Mouse (Mus musculus): ENCODE measurements around the gene Sept9. TPM values are rescaled to one million over a fixed set of nuclear protein-coding genes. Genes with fewer than 3 reads are reported as not detected.

Gene Sept9
- polyA plus RNA-seq, 1 experiment from 2014 or later, result 40.8 TPM

DNA sequence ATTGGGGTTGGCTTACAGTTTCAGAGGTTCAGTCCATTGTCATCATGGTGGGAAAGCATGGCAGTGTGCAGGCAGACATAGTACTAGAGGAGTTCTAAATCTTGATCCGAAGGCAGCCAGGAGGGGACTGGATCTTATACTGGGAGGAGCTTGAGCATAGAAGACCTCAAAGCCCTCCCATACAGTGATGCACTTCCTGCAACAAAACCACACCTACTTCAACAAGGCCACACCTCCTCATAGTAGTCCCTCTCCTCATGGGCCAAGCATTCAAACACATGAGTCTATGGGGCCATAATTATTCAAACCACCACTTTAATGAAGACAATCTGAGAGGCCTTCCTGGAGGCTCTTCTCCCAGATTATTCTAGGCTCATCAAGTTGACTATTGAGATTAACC lies 57.8 kb downstream of the Sept9 start:
- no peaks in the 10 kb centered on the region for H3K4me1 ChIP-seq (ENCODE audit: control insufficient read depth, low read depth, low read length)
- H3K9ac ChIP-seq (ENCODE audit: low read depth, low read length), result no peak overlapping the region
- no peak overlapping the region for H3K4me2 ChIP-seq (ENCODE audit: low read depth, low read length)
- WGBS (ENCODE audit: insufficient replicate concordance), result 71% methylated on average over 1 of the region's 1 CpGs
- ATAC-seq (ENCODE audit: low read depth), result no peak
- H3K4me3 ChIP-seq (ENCODE audit: low read depth, low read length), result no peak overlapping the region
- no peaks in the 10 kb centered on the region for H3K27me3 ChIP-seq (ENCODE audit: control insufficient read depth, insufficient read depth, low read depth, low read length)
- H3K27ac ChIP-seq (ENCODE audit: low read length), result no peak overlapping the region
- H3K9me3 ChIP-seq (replicated peaks; ENCODE audit: control insufficient read depth, low read length), result no peaks in the 10 kb centered on the region
- H3K36me3 ChIP-seq (ENCODE audit: control insufficient read depth, insufficient read depth), result no peaks in the 10 kb centered on the region

DNA sequence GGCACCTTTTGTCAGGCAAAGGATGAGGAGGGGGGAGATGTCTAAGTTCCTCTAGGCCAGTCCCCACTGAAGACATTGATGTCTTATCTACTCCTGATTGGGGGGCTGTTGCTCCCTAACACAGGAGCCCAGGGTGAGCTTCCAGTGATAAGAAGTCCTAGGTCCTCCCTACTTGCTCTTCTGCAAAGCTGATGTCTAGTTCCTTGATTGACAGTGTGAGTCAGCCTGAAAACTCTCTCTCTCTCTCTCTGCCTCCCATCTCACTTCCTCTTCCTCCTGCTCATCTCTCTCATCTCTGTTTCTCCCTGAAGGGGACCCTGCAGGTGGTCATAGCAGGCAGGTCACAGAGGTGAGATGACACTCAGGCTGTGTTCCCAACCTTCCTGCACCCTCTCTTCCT lies 58.4 kb downstream of the Sept9 start:
- no peak for ATAC-seq (ENCODE audit: low read depth)
- no peak overlapping the region for H3K9ac ChIP-seq (ENCODE audit: low read depth, low read length)
- no peak overlapping the region for H3K27ac ChIP-seq (ENCODE audit: low read length)
- no peak overlapping the region for H3K4me2 ChIP-seq (ENCODE audit: low read depth, low read length)
- H3K4me1 ChIP-seq (ENCODE audit: control insufficient read depth, low read depth, low read length), result no peaks in the 10 kb centered on the region
- no peaks in the 10 kb centered on the region for H3K36me3 ChIP-seq (ENCODE audit: control insufficient read depth, insufficient read depth)
- no peaks in the 10 kb centered on the region for H3K27me3 ChIP-seq (ENCODE audit: control insufficient read depth, insufficient read depth, low read depth, low read length)
- no peaks in the 10 kb centered on the region for H3K9me3 ChIP-seq (replicated peaks; ENCODE audit: control insufficient read depth, low read length)
- no peak overlapping the region for H3K4me3 ChIP-seq (ENCODE audit: low read depth, low read length)

DNA sequence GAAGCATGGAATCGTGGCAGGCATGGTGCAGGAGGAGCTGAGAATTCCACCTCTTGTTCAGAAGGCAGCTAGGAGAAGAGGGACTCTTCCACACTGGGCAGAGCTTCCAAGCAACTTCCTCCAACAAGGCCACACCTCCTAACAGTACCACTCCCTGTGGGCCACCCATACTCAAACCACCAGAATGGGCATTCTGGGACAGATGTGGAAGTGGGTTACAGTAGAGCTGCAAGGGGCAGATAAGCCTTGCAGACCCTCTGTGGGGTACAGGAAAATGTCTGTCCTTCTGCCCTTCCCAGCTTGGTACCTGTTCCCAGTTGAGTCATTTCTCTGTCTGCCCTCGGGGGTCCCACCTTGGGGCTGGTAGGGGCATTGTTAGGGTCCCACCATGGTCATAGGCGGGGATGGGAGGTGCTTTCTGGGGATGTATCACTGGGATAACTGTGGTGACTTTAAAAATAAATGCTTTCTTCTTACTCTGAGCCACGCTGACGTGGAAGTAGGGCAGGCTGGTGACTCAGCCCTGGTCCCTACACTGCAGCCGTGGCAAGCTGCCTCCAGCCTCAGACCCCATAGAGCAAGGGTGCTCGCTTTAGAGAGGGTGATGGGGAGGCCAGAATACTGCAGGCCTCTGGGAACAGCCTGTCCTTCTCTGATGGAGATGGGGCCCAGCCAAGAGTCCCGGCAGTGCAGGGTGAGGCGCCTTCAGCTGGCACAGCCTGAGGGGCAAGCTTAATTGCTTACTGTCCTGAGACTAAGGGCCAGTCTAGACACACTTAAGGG lies 59.9 kb downstream of the Sept9 start:
- H3K4me2 ChIP-seq (ENCODE audit: low read depth, low read length), result no peak overlapping the region
- H3K4me3 ChIP-seq (ENCODE audit: low read depth, low read length), result no peak overlapping the region
- H3K27ac ChIP-seq (ENCODE audit: low read length), result no peak overlapping the region
- H3K27me3 ChIP-seq (ENCODE audit: control insufficient read depth, insufficient read depth, low read depth, low read length), result no peaks in the 10 kb centered on the region
- peaks cover 6% of the 10 kb centered on the region; the same call in 1 of the 2 replicates for H3K4me1 ChIP-seq (ENCODE audit: control insufficient read depth, low read depth, low read length)
- no peaks in the 10 kb centered on the region for H3K9me3 ChIP-seq (replicated peaks; ENCODE audit: control insufficient read depth, low read length)
- ATAC-seq (ENCODE audit: low read depth), result no peak
- H3K9ac ChIP-seq (ENCODE audit: low read depth, low read length), result no peak overlapping the region
- 48% methylated on average over 9 of the region's 9 CpGs for WGBS (ENCODE audit: insufficient replicate concordance)
- no peaks in the 10 kb centered on the region for H3K36me3 ChIP-seq (ENCODE audit: control insufficient read depth, insufficient read depth)

DNA sequence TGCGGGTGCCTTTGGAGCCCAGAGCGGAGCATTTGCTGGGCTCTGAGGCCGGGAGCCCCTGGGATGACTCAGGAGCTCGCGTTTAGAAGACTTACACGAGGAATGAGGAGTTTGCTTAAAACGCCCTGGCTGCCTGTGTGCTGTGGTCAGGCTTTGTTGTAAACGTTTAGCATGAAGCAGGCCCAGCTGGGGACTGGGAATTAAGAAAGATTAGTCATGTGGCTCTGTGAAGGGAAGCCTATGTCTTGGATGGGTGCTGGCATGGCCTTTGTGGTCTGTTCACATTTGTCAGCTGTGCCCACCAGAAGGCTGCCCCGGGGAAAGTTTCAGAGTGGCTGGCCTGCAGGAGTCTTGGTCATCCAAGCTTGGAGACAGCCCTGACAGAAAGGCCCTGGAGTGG lies 61.2 kb downstream of the Sept9 start:
- Histone ChIP-seq H3K27me3 (ENCODE audit: control insufficient read depth, insufficient read depth, low read depth, low read length) (peaks cover 5% of the 10 kb centered on the region), H3K36me3 (ENCODE audit: control insufficient read depth, insufficient read depth) (no peaks in the 10 kb centered on the region), H3K4me3 (ENCODE audit: low read depth, low read length) (no peak overlapping the region), H3K9me3 (replicated peaks; ENCODE audit: control insufficient read depth, low read length) (no peaks in the 10 kb centered on the region), H3K4me2 (ENCODE audit: low read depth, low read length) (no peak overlapping the region), H3K9ac (ENCODE audit: low read depth, low read length) (no peak overlapping the region), H3K4me1 (ENCODE audit: control insufficient read depth, low read depth, low read length) (peaks cover 6% of the 10 kb centered on the region; the same call in 1 of the 2 replicates), H3K27ac (ENCODE audit: low read length) (no peak overlapping the region)
- no peak for ATAC-seq (ENCODE audit: low read depth)
- 45% methylated on average over 9 of the region's 9 CpGs for WGBS (ENCODE audit: insufficient replicate concordance)

DNA sequence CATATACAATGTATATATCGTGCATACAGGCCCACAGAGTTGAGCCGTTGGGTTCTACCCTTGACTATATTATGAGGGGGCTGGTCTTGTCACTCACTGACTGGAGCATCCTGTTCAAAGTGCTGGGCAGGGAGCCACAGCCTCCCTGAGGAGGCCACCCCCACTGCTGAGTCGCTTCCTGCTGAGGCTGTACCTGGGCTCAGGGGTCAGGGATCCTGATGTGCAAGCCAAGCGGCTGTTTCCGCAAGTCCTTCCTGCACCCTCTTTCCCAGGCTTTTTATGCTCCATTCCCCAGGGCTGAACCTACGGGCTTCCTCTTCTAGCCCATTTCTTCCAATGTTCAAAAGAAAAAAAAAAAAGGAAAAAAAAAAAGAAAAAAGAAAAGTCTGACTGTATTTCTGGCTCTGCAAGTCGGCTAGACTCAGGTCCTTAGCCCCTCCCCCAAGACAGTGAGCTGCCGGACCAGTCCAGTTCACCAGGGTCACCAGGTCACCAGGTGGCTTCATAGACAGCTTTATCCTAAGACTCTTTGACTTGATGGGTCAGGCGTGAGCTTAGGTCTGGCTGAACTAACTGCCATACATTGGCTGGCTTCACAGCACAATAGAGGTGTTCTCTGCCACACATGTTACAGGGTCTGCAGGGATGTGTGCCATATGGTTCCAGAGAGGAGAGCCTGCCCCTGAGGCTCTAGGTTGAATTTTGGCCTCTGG lies 63.8 kb downstream of the Sept9 start:
- Histone ChIP-seq H3K4me2 (ENCODE audit: low read depth, low read length) (no peak overlapping the region), H3K9ac (ENCODE audit: low read depth, low read length) (no peak overlapping the region), H3K4me3 (ENCODE audit: low read depth, low read length) (no peak overlapping the region), H3K9me3 (replicated peaks; ENCODE audit: control insufficient read depth, low read length) (no peaks in the 10 kb centered on the region), H3K27ac (ENCODE audit: low read length) (no peak overlapping the region), H3K36me3 (ENCODE audit: control insufficient read depth, insufficient read depth) (no peaks in the 10 kb centered on the region), H3K4me1 (ENCODE audit: control insufficient read depth, low read depth, low read length) (peaks cover 8% of the 10 kb centered on the region), H3K27me3 (ENCODE audit: control insufficient read depth, insufficient read depth, low read depth, low read length) (peaks cover 23% of the 10 kb centered on the region)
- no peak for ATAC-seq (ENCODE audit: low read depth)
- WGBS (ENCODE audit: insufficient replicate concordance), result 44% methylated on average over 9 of the region's 9 CpGs

DNA sequence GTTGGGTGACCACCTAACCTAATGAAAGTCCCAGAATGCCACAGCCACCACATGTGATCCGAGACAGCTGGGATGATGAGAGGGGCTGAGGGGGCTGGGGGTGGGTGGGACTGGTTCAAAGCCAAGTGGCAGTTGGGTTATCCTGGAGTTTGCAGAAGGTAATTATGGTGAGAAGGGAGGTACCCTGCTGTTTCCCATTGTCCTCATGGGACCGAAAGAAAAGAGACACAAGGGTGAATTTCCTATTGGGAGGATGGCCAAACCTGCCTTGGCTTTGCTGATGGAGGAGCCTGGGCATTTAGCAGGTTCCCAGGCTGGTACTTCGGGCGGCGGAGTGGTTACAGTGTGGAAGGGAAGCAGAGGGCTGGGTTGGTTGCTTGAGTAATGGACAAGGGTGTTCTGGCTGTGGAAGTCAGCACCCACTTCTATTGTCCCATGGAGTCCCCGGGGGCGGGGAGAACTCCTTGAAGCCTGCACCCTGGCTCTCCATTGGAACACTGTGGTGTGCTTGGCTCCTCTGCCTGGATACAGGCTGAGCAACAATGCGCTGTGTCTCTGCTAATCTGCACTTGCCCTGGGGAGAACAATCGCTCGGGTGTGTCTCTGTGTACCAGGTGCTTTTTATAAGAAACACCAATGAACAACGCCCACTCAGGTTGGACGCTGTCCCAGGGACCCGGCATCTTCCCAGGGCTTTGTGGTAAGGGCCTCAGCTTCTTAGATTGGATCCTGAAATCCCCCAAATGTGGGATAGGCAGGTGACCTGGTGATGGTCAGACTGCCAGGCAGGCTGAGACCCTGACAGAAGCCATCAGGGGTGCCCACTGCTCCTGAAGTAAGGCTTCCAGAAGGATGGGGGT lies 64.9 kb downstream of the Sept9 start:
- H3K36me3 ChIP-seq (ENCODE audit: control insufficient read depth, insufficient read depth), result no peaks in the 10 kb centered on the region
- no peaks in the 10 kb centered on the region for H3K9me3 ChIP-seq (replicated peaks; ENCODE audit: control insufficient read depth, low read length)
- H3K4me2 ChIP-seq (ENCODE audit: low read depth, low read length), result no peak overlapping the region
- no peak overlapping the region for H3K27ac ChIP-seq (ENCODE audit: low read length)
- no peak for ATAC-seq (ENCODE audit: low read depth)
- peaks cover 23% of the 10 kb centered on the region for H3K27me3 ChIP-seq (ENCODE audit: control insufficient read depth, insufficient read depth, low read depth, low read length)
- H3K4me1 ChIP-seq (ENCODE audit: control insufficient read depth, low read depth, low read length), result peaks cover 8% of the 10 kb centered on the region
- no peak overlapping the region for H3K9ac ChIP-seq (ENCODE audit: low read depth, low read length)
- no peak overlapping the region for H3K4me3 ChIP-seq (ENCODE audit: low read depth, low read length)
- WGBS (ENCODE audit: insufficient replicate concordance), result 63% methylated on average over 13 of the region's 13 CpGs

DNA sequence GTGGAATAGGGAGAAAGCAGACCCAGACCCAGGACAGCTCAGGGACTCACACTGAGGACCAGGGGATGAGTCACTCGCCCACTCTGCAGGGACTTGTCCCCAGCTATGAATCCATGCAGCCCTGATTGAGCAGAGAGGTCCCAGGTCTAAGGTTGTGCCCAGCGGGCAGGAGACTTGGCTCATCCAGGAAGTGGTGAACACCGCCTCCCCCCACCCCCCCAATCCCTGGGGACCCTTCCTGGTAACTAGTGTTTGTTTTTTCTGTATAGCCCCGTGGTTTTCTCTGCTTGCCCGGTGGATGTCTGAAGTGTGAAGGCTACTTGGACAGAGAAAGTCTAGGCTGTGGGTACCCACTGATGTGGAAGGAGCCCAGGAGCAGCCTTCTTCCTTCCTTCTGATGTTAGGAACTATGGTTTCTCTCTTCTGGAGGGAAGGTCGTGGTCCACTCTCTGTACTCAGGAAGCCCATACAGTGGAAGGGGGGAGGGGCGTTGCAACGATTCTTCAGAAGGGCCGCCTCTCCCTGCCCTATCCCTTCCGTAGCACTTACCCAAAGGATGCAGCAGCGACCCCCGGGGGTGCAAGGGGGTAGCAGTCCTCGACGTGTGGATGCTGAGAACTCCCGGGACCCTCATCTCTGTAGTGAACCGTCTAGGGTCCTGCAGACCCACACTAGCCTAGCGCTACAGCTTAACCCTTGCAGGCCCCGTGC lies 66.0 kb downstream of the Sept9 start:
- peak; percentile 33 for ATAC-seq (ENCODE audit: low read depth)
- Histone ChIP-seq H3K9me3 (replicated peaks; ENCODE audit: control insufficient read depth, low read length) (no peaks in the 10 kb centered on the region), H3K9ac (ENCODE audit: low read depth, low read length) (no peak overlapping the region), H3K27ac (ENCODE audit: low read length) (peak overlapping the region; percentile 59), H3K4me2 (ENCODE audit: low read depth, low read length) (peak overlapping the region; percentile 64), H3K4me3 (ENCODE audit: low read depth, low read length) (peak overlapping the region; percentile 58), H3K4me1 (ENCODE audit: control insufficient read depth, low read depth, low read length) (peaks cover 8% of the 10 kb centered on the region), H3K27me3 (ENCODE audit: control insufficient read depth, insufficient read depth, low read depth, low read length) (peaks cover 23% of the 10 kb centered on the region), H3K36me3 (ENCODE audit: control insufficient read depth, insufficient read depth) (no peaks in the 10 kb centered on the region)
- 5% methylated on average over 18 of the region's 18 CpGs for WGBS (ENCODE audit: insufficient replicate concordance)

DNA sequence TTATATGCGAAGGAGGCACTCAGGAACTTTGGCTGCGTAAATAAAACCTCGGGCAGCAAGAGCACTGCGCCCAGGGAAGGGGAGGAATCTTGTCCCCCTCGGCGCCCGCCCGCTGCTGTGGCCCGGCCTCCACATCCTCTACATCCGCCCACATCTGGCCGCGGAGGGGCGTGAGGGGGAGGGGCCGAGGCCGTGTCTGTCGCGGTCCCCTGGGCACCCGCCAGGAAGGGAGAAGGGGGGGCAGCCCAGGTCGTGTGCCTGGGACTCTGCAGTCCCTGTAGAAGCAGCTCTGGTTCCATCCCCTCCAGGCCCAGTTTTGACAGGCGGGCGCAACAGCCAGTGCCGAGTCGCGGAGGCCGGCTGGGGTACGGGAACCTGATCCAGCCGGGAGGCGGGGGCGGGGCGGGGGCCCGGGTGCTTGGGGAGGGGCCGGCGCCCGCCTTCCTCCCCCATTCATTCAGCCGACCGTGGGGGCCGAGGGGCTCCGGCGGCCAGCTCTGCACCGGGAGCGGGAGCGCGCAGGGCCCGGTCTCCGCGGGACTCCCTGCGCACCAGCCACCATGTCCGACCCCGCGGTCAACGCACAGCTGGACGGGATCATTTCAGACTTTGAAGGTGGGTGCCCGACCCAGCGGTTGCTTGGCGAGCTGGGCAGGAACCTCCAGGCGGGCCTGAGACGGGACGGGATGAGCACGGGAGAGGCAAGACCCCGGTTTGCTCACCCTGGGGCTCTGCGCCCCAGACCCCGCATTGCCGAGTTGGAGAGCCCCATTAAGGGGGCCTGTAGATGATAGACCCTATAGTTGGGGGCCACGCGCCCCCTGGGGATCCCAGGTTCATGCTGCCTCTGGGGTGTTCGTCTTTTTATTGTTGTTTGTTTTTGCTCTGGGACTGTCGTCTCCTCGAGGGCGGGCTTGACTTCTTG lies 66.8 kb downstream of the Sept9 start:
- under 1% methylated on average over 58 of the region's 69 CpGs for WGBS (ENCODE audit: insufficient replicate concordance)
- Histone ChIP-seq H3K9me3 (replicated peaks; ENCODE audit: control insufficient read depth, low read length) (no peaks in the 10 kb centered on the region), H3K4me3 (ENCODE audit: low read depth, low read length) (peak overlapping the region; percentile 58), H3K36me3 (ENCODE audit: control insufficient read depth, insufficient read depth) (no peaks in the 10 kb centered on the region), H3K4me2 (ENCODE audit: low read depth, low read length) (peak overlapping the region; percentile 64), H3K4me1 (ENCODE audit: control insufficient read depth, low read depth, low read length) (peaks cover 8% of the 10 kb centered on the region), H3K9ac (ENCODE audit: low read depth, low read length) (peak overlapping the region; percentile 31; the same call in 1 of the 2 replicates), H3K27me3 (ENCODE audit: control insufficient read depth, insufficient read depth, low read depth, low read length) (peaks cover 23% of the 10 kb centered on the region), H3K27ac (ENCODE audit: low read length) (peak overlapping the region; percentile 59; the same call in 1 of the 2 replicates)
- ATAC-seq (ENCODE audit: low read depth), result peak; percentile 75

Measured in liver, embryonic 16.5 days (tissue).